In genomic region chr1:192621843-192622242, GRCm38 (mm10) we compare ENCODE assay signal across 16 mouse cellular contexts.
"Had no signal": no experiment of that assay in that cellular context is flagged by ENCODE, and none has a peak within 500 bp of the region (broad histone marks: within the 10 kb centered on the region; RNA-seq: fewer than 3 reads in every experiment).

No protein-coding gene starts in this region.

- DNase-seq: retina, postnatal 1 day; right cerebral cortex, adult 18-20 months; right cerebral cortex, postnatal 14 days; right cerebral cortex, postnatal 25 days; right cerebral cortex, postnatal 4 days; spleen, adult 18-20 months; thymus, adult 18-20 months; thymus, adult 2 months; thymus, postnatal 14 days; thymus, postnatal 25 days; thymus, postnatal 36 days; thymus, postnatal 4 days had no signal

- H3K4me1 ChIP-seq: neural tube, embryonic 13.5 days; neural tube, embryonic 15.5 days; stomach, embryonic 15.5 days had no signal

- H3K27ac ChIP-seq: neural tube, embryonic 13.5 days; neural tube, embryonic 15.5 days; stomach, embryonic 15.5 days; stomach, postnatal 0 days had no signal

- H3K27me3 ChIP-seq: neural tube, embryonic 13.5 days; neural tube, embryonic 15.5 days; stomach, embryonic 15.5 days had no signal

- H3K4me3 ChIP-seq: neural tube, embryonic 13.5 days; neural tube, embryonic 15.5 days; stomach, embryonic 15.5 days had no signal

- H3K9me3 ChIP-seq: neural tube, embryonic 15.5 days; stomach, embryonic 15.5 days had no signal

- H3K36me3 ChIP-seq: neural tube, embryonic 13.5 days; neural tube, embryonic 15.5 days; stomach, embryonic 15.5 days had no signal
